Mouse (Mus musculus) layer of hippocampus, postnatal 10 days (tissue): ENCODE results near the gene Plxdc2. TPM values are rescaled to one million over a fixed set of nuclear protein-coding genes. Genes with fewer than 3 reads are reported as not detected.

Experiments
- DNase-seq, 2 experiments: peaks; one replicate each; pipeline ENCODE4 v3.0.0; 2021; ENCODE audit warnings: low spot score in 2 of 2
- total RNA-seq, 2 experiments: library from RNA; stranded (reverse); gene quantifications; 2 replicates each; pipeline ENCODE4 v1.2.3; 2021

Gene Plxdc2
- total RNA-seq, 2 experiments from 2014 or later = 24.8 to 25.2 TPM

GRCm38 (mm10) chr2:16406508-16406907 is 50.4 kb downstream of the Plxdc2 start:
- no peak for DNase-seq

- no peak for DNase-seq
These were observed 58.4 kb downstream of the Plxdc2 start for GRCm38 (mm10) chr2:16414340-16414976.

- DNase-seq = no peak
These were observed 82.9 kb downstream of the Plxdc2 start for GRCm38 (mm10) chr2:16439030-16439429.

- DNase-seq = no peak
These were observed 86.5 kb downstream of the Plxdc2 start for GRCm38 (mm10) chr2:16442643-16443042.

- DNase-seq = no peak
These were observed 91.8 kb downstream of the Plxdc2 start for GRCm38 (mm10) chr2:16447936-16448335.

- DNase-seq = no peak
These were observed 94.9 kb downstream of the Plxdc2 start for GRCm38 (mm10) chr2:16450838-16451665.

- DNase-seq = no peak
These were observed 95.5 kb downstream of the Plxdc2 start for GRCm38 (mm10) chr2:16451666-16452009.

- no peak for DNase-seq
These were observed 96.0 kb downstream of the Plxdc2 start for GRCm38 (mm10) chr2:16452080-16452479.

- DNase-seq = no peak
These were observed 100.2 kb downstream of the Plxdc2 start for GRCm38 (mm10) chr2:16456264-16456780.

- no peak for DNase-seq
These were observed 103.4 kb downstream of the Plxdc2 start for GRCm38 (mm10) chr2:16459490-16459889.

GRCm38 (mm10) chr2:16470099-16470498 is 114.0 kb downstream of the Plxdc2 start:
- DNase-seq = no peak

- peak; percentile 15 to 26 for DNase-seq
These were observed 127.8 kb downstream of the Plxdc2 start for GRCm38 (mm10) chr2:16483943-16484342.

- no peak for DNase-seq
These were observed 129.9 kb downstream of the Plxdc2 start for GRCm38 (mm10) chr2:16485970-16486369.

- DNase-seq = no peak
These were observed 135.1 kb downstream of the Plxdc2 start for GRCm38 (mm10) chr2:16491242-16491641.

- no peak for DNase-seq
These were observed 146.7 kb downstream of the Plxdc2 start for GRCm38 (mm10) chr2:16502843-16503242.

GRCm38 (mm10) chr2:16507540-16508230 is 151.6 kb downstream of the Plxdc2 start:
- DNase-seq = no peak

- DNase-seq = no peak
These were observed 162.0 kb downstream of the Plxdc2 start for GRCm38 (mm10) chr2:16518148-16518547.

- DNase-seq = no peak
These were observed 167.3 kb downstream of the Plxdc2 start for GRCm38 (mm10) chr2:16523427-16523826.

GRCm38 (mm10) chr2:16532244-16532643 is 176.1 kb downstream of the Plxdc2 start:
- DNase-seq = no peak

GRCm38 (mm10) chr2:16534566-16534965 is 178.5 kb downstream of the Plxdc2 start:
- no peak for DNase-seq

- no peak for DNase-seq
These were observed 185.1 kb downstream of the Plxdc2 start for GRCm38 (mm10) chr2:16541226-16541625.

GRCm38 (mm10) chr2:16545207-16545606 is 189.1 kb downstream of the Plxdc2 start:
- DNase-seq = no peak
